Mouse (Mus musculus) spleen, adult 2 months (tissue): ENCODE results near the gene Mllt1.

Experiments used
- CTCF ChIP-seq: fragments of 200-500 bp; IDR thresholded peaks from 2 replicates; pipeline ENCODE4 v1.5.1; 2011; ENCODE audit warnings: mild to moderate bottlenecking, inconsistent platforms; ENCODE audit not compliant: insufficient read depth, insufficient read length, insufficient replicate concordance; ENCODE audit errors: extremely low read depth
- POLR2A ChIP-seq: fragments of 200-500 bp; IDR thresholded peaks from 2 replicates; pipeline ENCODE4 v1.6.1; 2011; ENCODE audit warnings: low read depth, low read length, inconsistent platforms

DNA sequence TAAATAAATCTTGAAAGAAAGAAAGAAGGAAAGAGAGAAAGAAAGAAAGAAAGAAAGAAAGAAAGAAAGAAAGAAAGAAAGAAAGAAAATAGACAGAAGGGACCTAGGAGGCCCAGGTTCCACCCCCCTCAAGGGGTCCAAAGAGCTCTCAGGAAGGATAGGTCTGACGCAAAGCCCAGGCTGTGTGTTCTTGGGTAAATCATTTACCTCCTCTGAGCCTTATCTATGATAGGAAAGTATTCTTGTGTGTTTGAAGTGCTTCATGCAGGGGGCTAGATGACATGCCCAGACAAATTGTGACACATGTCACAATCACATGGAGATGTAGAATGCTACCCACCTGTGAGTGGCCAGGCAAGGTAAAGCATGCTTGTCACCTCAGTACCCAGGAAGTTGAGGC, 17.4 kb upstream of the Mllt1 start:
- TF ChIP-seq CTCF, result no peak
- no peak for TF ChIP-seq POLR2A
